Comparison of ENCODE assay signal across 10 mouse cellular contexts in genomic region chr17:69439571-69440480, GRCm38 (mm10). TPM values are rescaled to one million over a fixed set of nuclear protein-coding genes. Genes with fewer than 3 reads are reported as not detected.
DNase-seq lines count a peak whose midpoint lies in the region; ATAC-seq and TF ChIP-seq lines count a peak whose summit lies in the region.
"Had no signal": no experiment of that assay in that cellular context is flagged by ENCODE, and none has a peak within 500 bp of the region (broad histone marks: within the 10 kb centered on the region; RNA-seq: fewer than 3 reads in every experiment).

No protein-coding gene starts in this region.

- DNase-seq in embryo, embryonic 10 days (ENCODE audit: low spot score), result peak; percentile 43
- DNase-seq in embryo, embryonic 9.5 days (ENCODE audit: extremely low spot score), result no peak
- no peak for DNase-seq in heart, postnatal 0 days (ENCODE audit: low spot score)
- DNase-seq in layer of hippocampus, postnatal 25 days (ENCODE audit: extremely low spot score in 1 of 2, low spot score in 1 of 2), result peak; percentile 37 to 53

- no peak for TF ChIP-seq CTCF in ES-Bruce4 (IDR thresholded peaks at IDR 0.05; ENCODE audit: low read depth, low read length)
- no peak for TF ChIP-seq CTCF in heart, postnatal 0 days (IDR thresholded peaks at IDR 0.05; ENCODE audit: low read depth)

- 1% methylated on average over 38 of the region's 52 CpGs for WGBS in heart, postnatal 0 days
- 0% methylated on average over 51 of the region's 52 CpGs for WGBS in midbrain, embryonic 15.5 days

- no peak for TF ChIP-seq EP300 in ES-Bruce4 (IDR thresholded peaks at IDR 0.05; ENCODE audit: insufficient read depth, low read depth, low read length)
- no peak for TF ChIP-seq EP300 in heart, postnatal 0 days (IDR thresholded peaks at IDR 0.05; ENCODE audit: low read depth)

- peak overlapping the region; percentile 70 for H3K4me2 ChIP-seq in heart, postnatal 0 days (ENCODE audit: low read depth, low read length)
- peak overlapping the region; percentile 99 for H3K4me2 ChIP-seq in midbrain, embryonic 15.5 days

- TF ChIP-seq POLR2A in ES-Bruce4 (IDR thresholded peaks at IDR 0.05; ENCODE audit: insufficient read depth, low read length), result no peak

- no peaks in the 10 kb centered on the region for H3K4me1 ChIP-seq in ES-Bruce4 (ENCODE audit: control insufficient read depth, insufficient read depth, low read length)
- H3K4me1 ChIP-seq in heart, postnatal 0 days (ENCODE audit: control insufficient read depth, insufficient read depth), result peaks cover 14% of the 10 kb centered on the region
- H3K4me1 ChIP-seq in midbrain, embryonic 15.5 days, result peaks cover 16% of the 10 kb centered on the region

- no peaks in the 10 kb centered on the region for H3K36me3 ChIP-seq in ES-Bruce4 (ENCODE audit: control insufficient read depth, insufficient read depth, low read length, poor library complexity, severe bottlenecking)
- H3K36me3 ChIP-seq in heart, postnatal 0 days (replicated peaks; ENCODE audit: control insufficient read depth, insufficient read depth, low read length), result no peaks in the 10 kb centered on the region
- no peaks in the 10 kb centered on the region for H3K36me3 ChIP-seq in midbrain, embryonic 15.5 days (replicated peaks)

- no peaks in the 10 kb centered on the region for H3K9me3 ChIP-seq in ES-Bruce4 (replicated peaks; ENCODE audit: control insufficient read depth, insufficient read depth, low read length, poor library complexity, severe bottlenecking)
- no peaks in the 10 kb centered on the region for H3K9me3 ChIP-seq in heart, postnatal 0 days (replicated peaks; ENCODE audit: control insufficient read depth, low read length)
- H3K9me3 ChIP-seq in midbrain, embryonic 15.5 days, result no peaks in the 10 kb centered on the region

- H3K27me3 ChIP-seq in ES-Bruce4 (ENCODE audit: control insufficient read depth, insufficient read depth, low read length, poor library complexity, severe bottlenecking), result 0 out of 2 replicates have a peak, but pooled peaks cover 2% of the 10 kb centered on the region
- peaks cover 24% of the 10 kb centered on the region for H3K27me3 ChIP-seq in heart, postnatal 0 days (ENCODE audit: control insufficient read depth, insufficient read depth, low read length)
- H3K27me3 ChIP-seq in midbrain, embryonic 15.5 days (replicated peaks), result peaks cover 51% of the 10 kb centered on the region

- no peak overlapping the region for H3K27ac ChIP-seq in ES-Bruce4 (ENCODE audit: insufficient read depth, low read length)
- no peak overlapping the region for H3K27ac ChIP-seq in heart, postnatal 0 days (ENCODE audit: low read depth)
- no peak overlapping the region for H3K27ac ChIP-seq in midbrain, embryonic 15.5 days

- ATAC-seq in common myeloid progenitor, adult 5-6 weeks (replicated peaks; ENCODE audit: low read depth, poor library complexity, severe bottlenecking), result peak; percentile 13; the same call in 1 of the 2 replicates
- ATAC-seq in heart, postnatal 0 days (ENCODE audit: insufficient read depth, low read depth), result peak; percentile 48; the same call in 1 of the 2 replicates
- peak; percentile 67 for ATAC-seq in midbrain, embryonic 15.5 days (replicated peaks)
- no peak for ATAC-seq in inflammation-experienced regulatory T-cells, adult 6 months

- peak overlapping the region; percentile 78 for H3K4me3 ChIP-seq in ES-Bruce4 (ENCODE audit: low read depth, low read length)
- H3K4me3 ChIP-seq in heart, postnatal 0 days (ENCODE audit: low read depth, low read length), result peak overlapping the region; percentile 42
- H3K4me3 ChIP-seq in midbrain, embryonic 15.5 days, result peak overlapping the region; percentile 57

- peak overlapping the region; percentile 34 for H3K9ac ChIP-seq in ES-Bruce4 (ENCODE audit: low read depth, poor library complexity, severe bottlenecking)
- H3K9ac ChIP-seq in heart, postnatal 0 days (replicated peaks; ENCODE audit: low read depth, low read length), result no peak overlapping the region
- peak overlapping the region; percentile 53 for H3K9ac ChIP-seq in midbrain, embryonic 15.5 days

RNA-seq across cellular contexts. Expression of gene Akain1, which starts 0.7 kb away (rescaled TPM):
- not detected in 2 replicates for polyA plus RNA-seq in ES-Bruce4 (2011; ENCODE audit: insufficient read depth, insufficient read length, low read depth, missing spikeins)
- total RNA-seq in common myeloid progenitor, adult 5-6 weeks (2017), result not detected in 2 replicates
- total RNA-seq in heart, postnatal 0 days (2014; rRNA removed; ENCODE audit: low replicate concordance), result 0.08 TPM in 1 of 2 replicates, not detected in the other
- polyA plus RNA-seq in heart, postnatal 0 days (2015; fragmentation: Nextera tagmentation; extraction: Ambion mirVana), result 0.04 TPM in 1 of 2 replicates, not detected in the other
- total RNA-seq in layer of hippocampus, postnatal 25 days (2021), result 10 to 100 TPM; 12.1 to 15.2 TPM
- polyA plus RNA-seq in midbrain, embryonic 15.5 days (2015; fragmentation: Nextera tagmentation; extraction: Ambion mirVana), result 0.33 and 0.56 TPM in 2 replicates
- not detected for polyA plus RNA-seq in inflammation-experienced regulatory T-cells, adult 6 months (2017; shearing (Covaris generic))
- total RNA-seq: gastrocnemius, postnatal 36 days had no signal
- polyA plus RNA-seq: C2C12 had no signal

RNA-seq across cellular contexts. Expression of gene Zbtb14, which starts 57.0 kb away (rescaled TPM):
- 16.9 and 17.5 TPM in 2 replicates for polyA plus RNA-seq in ES-Bruce4 (2011; ENCODE audit: insufficient read depth, insufficient read length, low read depth, missing spikeins)
- 28.8 and 29.2 TPM in 2 replicates for total RNA-seq in common myeloid progenitor, adult 5-6 weeks (2017)
- total RNA-seq in heart, postnatal 0 days (2014; rRNA removed; ENCODE audit: low replicate concordance), result 6.0 and 8.4 TPM in 2 replicates
- polyA plus RNA-seq in heart, postnatal 0 days (2015; fragmentation: Nextera tagmentation; extraction: Ambion mirVana), result 8.8 and 10.4 TPM in 2 replicates
- total RNA-seq in layer of hippocampus, postnatal 25 days (2021), result 10 to 100 TPM; 21.2 to 21.3 TPM
- polyA plus RNA-seq in midbrain, embryonic 15.5 days (2015; fragmentation: Nextera tagmentation; extraction: Ambion mirVana), result 31.3 and 34.8 TPM in 2 replicates
- 10 to 100 TPM; 14.7 to 19.7 (median 18.6) TPM for polyA plus RNA-seq in inflammation-experienced regulatory T-cells, adult 6 months (2017; shearing (Covaris generic))

Comparison
In these comparisons a context has a peak if more than half of its experiments do, and no peak if none do; other contexts are left out.
1. DNase-seq: peak in embryo, embryonic 10 days (single experiment) and layer of hippocampus, postnatal 25 days (2 of 2); none in embryo, embryonic 9.5 days (single experiment) and heart, postnatal 0 days (single experiment).
2. Peak in every context shown above with its lines, with median percentiles within 50 percentile points of each other: H3K4me3 ChIP-seq.